In the genomic region with DNA sequence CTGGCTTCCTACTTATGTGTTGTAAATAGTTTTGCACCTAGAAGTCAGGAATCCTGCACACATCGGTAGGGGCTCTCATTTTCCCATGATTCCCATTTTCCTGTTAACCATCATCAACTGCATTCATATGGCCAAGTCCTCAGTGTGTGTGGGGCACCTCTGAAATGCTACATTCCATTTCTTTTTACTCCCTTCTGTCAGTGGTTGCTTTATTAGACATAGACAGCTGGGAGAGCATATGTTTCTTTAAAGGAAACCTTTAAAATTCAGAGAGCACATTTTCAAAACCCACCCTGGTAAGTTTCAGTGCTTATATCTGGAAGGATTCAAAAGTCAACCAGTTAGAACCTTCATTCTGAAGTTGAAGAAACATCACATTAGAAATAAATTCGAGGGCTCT, we compare ENCODE assay signal across 28 mouse cellular contexts. TPM values are rescaled to one million over a fixed set of nuclear protein-coding genes. Genes with fewer than 3 reads are reported as not detected.
DNase-seq lines count a peak whose midpoint lies in the region; ATAC-seq and TF ChIP-seq lines count a peak whose summit lies in the region.
"Had no signal": no experiment of that assay in that cellular context is flagged by ENCODE, and none has a peak within 500 bp of the region (broad histone marks: within the 10 kb centered on the region; RNA-seq: fewer than 3 reads in every experiment).

No protein-coding gene starts in this region.

- no peaks in the 10 kb centered on the region for H3K27me3 ChIP-seq in forebrain, embryonic 15.5 days
- no peaks in the 10 kb centered on the region for H3K27me3 ChIP-seq in forebrain, embryonic 12.5 days
- H3K27me3 ChIP-seq in midbrain, embryonic 11.5 days (ENCODE audit: control insufficient read depth, insufficient read depth, low read length): no peaks in the 10 kb centered on the region
- no peaks in the 10 kb centered on the region for H3K27me3 ChIP-seq in midbrain, embryonic 14.5 days (ENCODE audit: control insufficient read depth, insufficient read depth, low read length)
- H3K27me3 ChIP-seq: embryonic facial prominence, embryonic 15.5 days; hindbrain, embryonic 12.5 days had no signal

- peaks cover 9% of the 10 kb centered on the region; the same call in 1 of the 2 replicates for H3K4me1 ChIP-seq in forebrain, embryonic 15.5 days
- H3K4me1 ChIP-seq in forebrain, embryonic 12.5 days: no peaks in the 10 kb centered on the region
- no peaks in the 10 kb centered on the region for H3K4me1 ChIP-seq in midbrain, embryonic 11.5 days (ENCODE audit: control insufficient read depth, insufficient read depth, low read length)
- H3K4me1 ChIP-seq in midbrain, embryonic 14.5 days (ENCODE audit: control insufficient read depth, insufficient read depth, low read length): no peaks in the 10 kb centered on the region
- H3K4me1 ChIP-seq: embryonic facial prominence, embryonic 15.5 days; hindbrain, embryonic 12.5 days had no signal

- H3K4me3 ChIP-seq in forebrain, embryonic 15.5 days: no peak overlapping the region
- H3K4me3 ChIP-seq in forebrain, embryonic 12.5 days (replicated peaks): no peak overlapping the region
- no peak overlapping the region for H3K4me3 ChIP-seq in layer of hippocampus, adult 2 months
- no peak overlapping the region for H3K4me3 ChIP-seq in midbrain, embryonic 11.5 days (ENCODE audit: low read depth, low read length)
- H3K4me3 ChIP-seq in midbrain, embryonic 14.5 days (replicated peaks; ENCODE audit: low read depth, low read length): no peak overlapping the region
- H3K4me3 ChIP-seq: embryonic facial prominence, embryonic 15.5 days; erythroblast, embryonic 14.5 days; heart, embryonic 10.5 days; hindbrain, embryonic 12.5 days had no signal

- no peak for TF ChIP-seq CTCF in layer of hippocampus, adult 2 months (conservative IDR thresholded peaks at IDR 0.05)

- ATAC-seq in forebrain, embryonic 15.5 days (replicated peaks): 0 out of 2 replicates have a peak, but pooled peaks have one; percentile 36
- no peak for ATAC-seq in forebrain, embryonic 12.5 days (ENCODE audit: low FRiP score)
- ATAC-seq in midbrain, embryonic 11.5 days (ENCODE audit: low FRiP score): no peak
- no peak for ATAC-seq in midbrain, embryonic 14.5 days (ENCODE audit: low FRiP score, low TSS enrichment)
- ATAC-seq: hindbrain, embryonic 16.5 days; inflammation-experienced regulatory T-cells, adult 6 months had no signal

- H3K9ac ChIP-seq in forebrain, embryonic 15.5 days (replicated peaks): no peak overlapping the region
- no peak overlapping the region for H3K9ac ChIP-seq in forebrain, embryonic 12.5 days
- H3K9ac ChIP-seq in midbrain, embryonic 11.5 days (ENCODE audit: low read length): no peak overlapping the region
- no peak overlapping the region for H3K9ac ChIP-seq in midbrain, embryonic 14.5 days (replicated peaks; ENCODE audit: low read length)
- H3K9ac ChIP-seq: embryonic facial prominence, embryonic 15.5 days; hindbrain, embryonic 12.5 days had no signal

- no peak overlapping the region for H3K4me2 ChIP-seq in forebrain, embryonic 15.5 days (replicated peaks)
- no peak overlapping the region for H3K4me2 ChIP-seq in forebrain, embryonic 12.5 days
- no peak overlapping the region for H3K4me2 ChIP-seq in midbrain, embryonic 11.5 days
- no peak overlapping the region for H3K4me2 ChIP-seq in midbrain, embryonic 14.5 days (ENCODE audit: low read length)
- H3K4me2 ChIP-seq: embryonic facial prominence, embryonic 15.5 days; hindbrain, embryonic 12.5 days had no signal

- peak in 1 of 2 experiments; percentile 57 for DNase-seq in layer of hippocampus, adult 2 months (ENCODE audit: low spot score in 2 of 2)
- DNase-seq in layer of hippocampus, postnatal 25 days (ENCODE audit: extremely low spot score in 1 of 2, low spot score in 1 of 2): no peak
- peak; percentile 72 for DNase-seq in midbrain, embryonic 11.5 days (ENCODE audit: low spot score, missing footprints)
- DNase-seq in midbrain, embryonic 14.5 days: no peak
- DNase-seq in adipocyte (ENCODE audit: low spot score): no peak
- DNase-seq: adrenal gland, postnatal 14 days; cerebellum, adult 2 months; cerebellum, postnatal 10 days; embryo, embryonic 11 days; gastrocnemius, postnatal 10 days; heart, adult 18-20 months; heart, postnatal 10 days; heart, postnatal 4 days had no signal

- WGBS in forebrain, embryonic 15.5 days: 64% methylated on average over 2 of the region's 2 CpGs
- 78% methylated on average over 2 of the region's 2 CpGs for WGBS in forebrain, embryonic 12.5 days
- WGBS in midbrain, embryonic 11.5 days: 71% methylated on average over 2 of the region's 2 CpGs
- 80% methylated on average over 2 of the region's 2 CpGs for WGBS in midbrain, embryonic 14.5 days

- no peak overlapping the region for H3K27ac ChIP-seq in forebrain, embryonic 15.5 days (replicated peaks)
- no peak overlapping the region for H3K27ac ChIP-seq in forebrain, embryonic 12.5 days
- H3K27ac ChIP-seq in layer of hippocampus, adult 2 months: peak overlapping the region; percentile 73
- no peak overlapping the region for H3K27ac ChIP-seq in midbrain, embryonic 11.5 days (ENCODE audit: low read depth, low read length)
- H3K27ac ChIP-seq in midbrain, embryonic 14.5 days (replicated peaks; ENCODE audit: low read depth, low read length): no peak overlapping the region
- H3K27ac ChIP-seq: embryonic facial prominence, embryonic 15.5 days; heart, embryonic 10.5 days; hindbrain, embryonic 12.5 days had no signal

- H3K36me3 ChIP-seq in forebrain, embryonic 15.5 days: no peaks in the 10 kb centered on the region
- no peaks in the 10 kb centered on the region for H3K36me3 ChIP-seq in forebrain, embryonic 12.5 days (replicated peaks)
- H3K36me3 ChIP-seq in midbrain, embryonic 11.5 days (ENCODE audit: control insufficient read depth, insufficient read depth, low read length): no peaks in the 10 kb centered on the region
- no peaks in the 10 kb centered on the region for H3K36me3 ChIP-seq in midbrain, embryonic 14.5 days (ENCODE audit: control insufficient read depth, insufficient read depth, low read length)
- H3K36me3 ChIP-seq: embryonic facial prominence, embryonic 15.5 days; heart, embryonic 10.5 days; hindbrain, embryonic 12.5 days had no signal

- no peaks in the 10 kb centered on the region for H3K9me3 ChIP-seq in forebrain, embryonic 15.5 days
- no peaks in the 10 kb centered on the region for H3K9me3 ChIP-seq in forebrain, embryonic 12.5 days
- no peaks in the 10 kb centered on the region for H3K9me3 ChIP-seq in midbrain, embryonic 11.5 days (ENCODE audit: control insufficient read depth, low read length)
- H3K9me3 ChIP-seq in midbrain, embryonic 14.5 days (ENCODE audit: control insufficient read depth, low read length): no peaks in the 10 kb centered on the region
- H3K9me3 ChIP-seq: embryonic facial prominence, embryonic 15.5 days; heart, embryonic 10.5 days; hindbrain, embryonic 12.5 days had no signal

RNA-seq across cellular contexts. Expression of gene C030005K15Rik, which starts 8.5 kb away (rescaled TPM):
- polyA plus RNA-seq in forebrain, embryonic 15.5 days (2015; fragmentation: Nextera tagmentation; extraction: Ambion mirVana): not detected in 2 replicates
- not detected in 2 replicates for polyA plus RNA-seq in forebrain, embryonic 12.5 days (2016; fragmentation: Nextera tagmentation; extraction: Ambion mirVana)
- under 1 TPM; 0.51 to 0.61 TPM for total RNA-seq in layer of hippocampus, adult 2 months (2021)
- under 1 TPM; 0.27 to 0.52 TPM for total RNA-seq in layer of hippocampus, postnatal 25 days (2021)
- polyA plus RNA-seq in midbrain, embryonic 11.5 days (2014; fragmentation: Nextera tagmentation; extraction: Ambion mirVana): not detected in 2 replicates
- not detected in 2 replicates for polyA plus RNA-seq in midbrain, embryonic 14.5 days (2014; fragmentation: Nextera tagmentation; extraction: Ambion mirVana)
- total RNA-seq: adrenal gland, adult 18-20 months; adrenal gland, postnatal 14 days; common myeloid progenitor, adult 5-6 weeks; gastrocnemius, postnatal 10 days; gastrocnemius, postnatal 4 days; heart, adult 18-20 months; heart, postnatal 10 days; heart, postnatal 4 days; MEL had no signal
- polyA plus RNA-seq: C2C12; cerebellum, adult 2 months; embryonic facial prominence, embryonic 11.5 days; embryonic facial prominence, embryonic 15.5 days; erythroblast, embryonic 14.5 days; heart, embryonic 10.5 days; heart, embryonic 14.5 days; hindbrain, embryonic 12.5 days; hindbrain, embryonic 16.5 days; inflammation-experienced regulatory T-cells, adult 6 months had no signal

RNA-seq across cellular contexts. Expression of gene Ccer1, which starts 25.2 kb away (rescaled TPM):
- polyA plus RNA-seq in forebrain, embryonic 15.5 days (2015; fragmentation: Nextera tagmentation; extraction: Ambion mirVana): not detected in 2 replicates
- polyA plus RNA-seq in forebrain, embryonic 12.5 days (2016; fragmentation: Nextera tagmentation; extraction: Ambion mirVana): not detected in 2 replicates
- total RNA-seq in layer of hippocampus, adult 2 months (2021): not detected
- total RNA-seq in layer of hippocampus, postnatal 25 days (2021): not detected
- not detected in 2 replicates for polyA plus RNA-seq in midbrain, embryonic 11.5 days (2014; fragmentation: Nextera tagmentation; extraction: Ambion mirVana)
- not detected in 2 replicates for polyA plus RNA-seq in midbrain, embryonic 14.5 days (2014; fragmentation: Nextera tagmentation; extraction: Ambion mirVana)
- total RNA-seq: adrenal gland, adult 18-20 months; adrenal gland, postnatal 14 days; common myeloid progenitor, adult 5-6 weeks; gastrocnemius, postnatal 10 days; gastrocnemius, postnatal 4 days; heart, adult 18-20 months; heart, postnatal 10 days; heart, postnatal 4 days; MEL had no signal
- polyA plus RNA-seq: C2C12; cerebellum, adult 2 months; embryonic facial prominence, embryonic 11.5 days; embryonic facial prominence, embryonic 15.5 days; erythroblast, embryonic 14.5 days; heart, embryonic 10.5 days; heart, embryonic 14.5 days; hindbrain, embryonic 16.5 days; inflammation-experienced regulatory T-cells, adult 6 months had no signal
